Mouse (Mus musculus) G1E (cell line): ENCODE measurements around the gene Nudc.

Experiments
- CTCF ChIP-seq: IDR thresholded peaks from 2 replicates; pipeline ENCODE4 v1.5.1; 2012; ENCODE audit warnings: low read depth, low read length, inconsistent platforms, mixed read lengths
- GATA1 ChIP-seq: IDR thresholded peaks from 2 replicates; pipeline ENCODE4 v1.6.1; 2012; ENCODE audit warnings: borderline replicate concordance, low read length, inconsistent platforms, mixed read lengths

- TF ChIP-seq CTCF: no peak
- TF ChIP-seq GATA1: no peak
Observed at GRCm38 (mm10) chr4:133557041-133557717, 11.4 kb upstream of the Nudc start.
